Mouse (Mus musculus) MEL (cell line): Measurements from ENCODE around the gene Erg. TPM values are rescaled to one million over a fixed set of nuclear protein-coding genes. Genes with fewer than 3 reads are reported as not detected.

Source experiments
- DNase-seq: peaks from one replicate; pipeline ENCODE4 v3.0.0; 2011; ENCODE audit warnings: low read depth, low spot score
- H3K27ac ChIP-seq: 2 replicates; pipeline ENCODE4 v1.5.1; 2012; ENCODE audit warnings: low read depth, mild to moderate bottlenecking, control low read depth, low read length, moderate library complexity; ENCODE audit not compliant: control insufficient read depth
- H3K27me3 ChIP-seq, 2 experiments: fragments of 150-350 bp in 1 of 2; sonication (generic) in 1 of 2; 2 replicates each; pipeline ENCODE4 v1.6.1; 2012; ENCODE audit warnings: low read length in 2 of 2, mild to moderate bottlenecking in 2 of 2, improper control_type of control experiment in 1 of 2, moderate library complexity in 1 of 2; ENCODE audit not compliant: insufficient read depth in 2 of 2, control insufficient read depth in 1 of 2
- H3K36me3 ChIP-seq, 2 experiments: 2 replicates each; pipeline ENCODE4 v1.6.1; 2012 to 2014; ENCODE audit warnings: low read length in 2 of 2, improper control_type of control experiment in 1 of 2, inconsistent platforms in 1 of 2, mild to moderate bottlenecking in 1 of 2; ENCODE audit not compliant: insufficient read depth in 2 of 2, control insufficient read depth in 1 of 2
- H3K4me1 ChIP-seq, 2 experiments: fragments of 150-350 bp in 1 of 2; sonication (generic) in 1 of 2; 2 replicates each; pipeline ENCODE4 v1.6.1; 2012; ENCODE audit warnings: low read length in 2 of 2, improper control_type of control experiment in 1 of 2, mild to moderate bottlenecking in 1 of 2; ENCODE audit not compliant: insufficient read depth in 2 of 2, control insufficient read depth in 1 of 2
- H3K4me3 ChIP-seq, 2 experiments: fragments of 150-350 bp in 1 of 2; sonication (generic) in 1 of 2; 2 replicates each; pipeline ENCODE4 v1.5.1; 2012; ENCODE audit warnings: low read depth in 2 of 2, low read length in 2 of 2, mild to moderate bottlenecking in 2 of 2, moderate library complexity in 2 of 2, control low read depth in 1 of 2, improper control_type of control experiment in 1 of 2; ENCODE audit not compliant: control insufficient read depth in 1 of 2, insufficient read depth in 1 of 2
- H3K79me2 ChIP-seq: 2 replicates; pipeline ENCODE4 v1.6.1; 2012; ENCODE audit warnings: mild to moderate bottlenecking, low read length, moderate library complexity; ENCODE audit not compliant: control insufficient read depth, poor library complexity, insufficient read depth
- H3K9ac ChIP-seq: 2 replicates; pipeline ENCODE4 v1.6.1; 2012; ENCODE audit warnings: low read depth, mild to moderate bottlenecking, control low read depth, low read length, moderate library complexity; ENCODE audit not compliant: control insufficient read depth, poor library complexity, severe bottlenecking
- H3K9me3 ChIP-seq: fragments of 150-350 bp; sonication (generic); replicated peaks from 2 replicates; pipeline ENCODE4 v1.6.1; 2012; ENCODE audit warnings: mild to moderate bottlenecking, low read length, improper control_type of control experiment, moderate library complexity; ENCODE audit not compliant: insufficient read depth
- CTCF ChIP-seq, 3 experiments: IDR thresholded peaks in 2 of 3; conservative IDR thresholded peaks in 1 of 3; 2 replicates each; pipeline ENCODE4 v1.5.1; 2011 to 2012; ENCODE audit warnings: low read length in 3 of 3, low read depth in 2 of 3, mild to moderate bottlenecking in 2 of 3, improper control_type of control experiment in 1 of 3, inconsistent platforms in 1 of 3, mixed read lengths in 1 of 3, moderate library complexity in 1 of 3; ENCODE audit not compliant: control insufficient read depth in 1 of 3, insufficient read depth in 1 of 3, poor library complexity in 1 of 3, severe bottlenecking in 1 of 3
- E2F4 ChIP-seq: IDR thresholded peaks from 2 replicates; pipeline ENCODE4 v1.6.1; 2011; ENCODE audit warnings: low read depth, low read length, improper control_type of control experiment, borderline replicate concordance
- EP300 ChIP-seq, 2 experiments: IDR thresholded peaks; 2 replicates each; pipeline ENCODE4 v1.6.1; 2011; ENCODE audit warnings: improper control_type of control experiment in 2 of 2, low read length in 2 of 2, low read depth in 1 of 2, mild to moderate bottlenecking in 1 of 2
- MAX ChIP-seq: IDR thresholded peaks from 2 replicates; pipeline ENCODE4 v1.6.1; 2011; ENCODE audit warnings: low read length, improper control_type of control experiment
- MYC ChIP-seq: IDR thresholded peaks from 2 replicates; pipeline ENCODE4 v1.6.1; 2011; ENCODE audit warnings: low read depth, mild to moderate bottlenecking, low read length, improper control_type of control experiment, moderate library complexity
- NELFE ChIP-seq: IDR thresholded peaks from 2 replicates; pipeline ENCODE4 v1.6.1; 2011; ENCODE audit warnings: low read depth, low read length, improper control_type of control experiment
- NRF1 ChIP-seq: IDR thresholded peaks from 2 replicates; pipeline ENCODE4 v1.6.1; 2014; ENCODE audit warnings: low read depth, mild to moderate bottlenecking, inconsistent platforms, low read length, improper control_type of control experiment, moderate library complexity; ENCODE audit not compliant: poor library complexity, insufficient read depth, severe bottlenecking
- POLR2AphosphoS5 ChIP-seq: IDR thresholded peaks from 2 replicates; pipeline ENCODE4 v1.6.1; 2012; ENCODE audit warnings: low read depth, borderline replicate concordance, mild to moderate bottlenecking, inconsistent platforms, low read length, moderate library complexity, mixed read lengths
- RAD21 ChIP-seq: IDR thresholded peaks from 2 replicates; pipeline ENCODE4 v1.6.1; 2011; ENCODE audit warnings: mild to moderate bottlenecking, low read depth, low read length, improper control_type of control experiment
- RCOR1 ChIP-seq: IDR thresholded peaks from 2 replicates; pipeline ENCODE4 v1.6.1; 2012; ENCODE audit warnings: low read depth, mild to moderate bottlenecking, inconsistent platforms, low read length, improper control_type of control experiment
- TAL1 ChIP-seq: IDR thresholded peaks from 2 replicates; pipeline ENCODE4 v1.6.1; 2012; ENCODE audit warnings: mild to moderate bottlenecking, inconsistent platforms, low read length, moderate library complexity, mixed read lengths
- TBP ChIP-seq: IDR thresholded peaks from 2 replicates; pipeline ENCODE4 v1.8.0; 2011; ENCODE audit warnings: low read depth, low read length, improper control_type of control experiment
- TCF12 ChIP-seq: IDR thresholded peaks from 2 replicates; pipeline ENCODE4 v1.6.1; 2014; ENCODE audit warnings: low read depth, mild to moderate bottlenecking, inconsistent platforms, low read length, improper control_type of control experiment, moderate library complexity
- UBTF ChIP-seq: IDR thresholded peaks from 2 replicates; pipeline ENCODE4 v1.6.1; 2012; ENCODE audit warnings: low read depth, mild to moderate bottlenecking, inconsistent platforms, low read length, improper control_type of control experiment, moderate library complexity, borderline replicate concordance; ENCODE audit not compliant: insufficient read depth
- ZC3H11A ChIP-seq: IDR thresholded peaks from 2 replicates; pipeline ENCODE4 v1.6.1; 2012; ENCODE audit warnings: low read depth, mild to moderate bottlenecking, inconsistent platforms, low read length, improper control_type of control experiment
- ZKSCAN1 ChIP-seq: IDR thresholded peaks from 2 replicates; pipeline ENCODE4 v1.6.1; 2012; ENCODE audit warnings: low read depth, mild to moderate bottlenecking, inconsistent platforms, low read length, improper control_type of control experiment, moderate library complexity
- ZMIZ1 ChIP-seq: IDR thresholded peaks from 2 replicates; pipeline ENCODE4 v1.6.1; 2012; ENCODE audit warnings: low read depth, mild to moderate bottlenecking, inconsistent platforms, low read length, improper control_type of control experiment, moderate library complexity
- ZNF384 ChIP-seq: IDR thresholded peaks from 2 replicates; pipeline ENCODE4 v1.6.1; 2012; ENCODE audit warnings: low read depth, mild to moderate bottlenecking, inconsistent platforms, low read length, improper control_type of control experiment
- polyA plus RNA-seq, 2 experiments: library from polyadenylated mRNA; stranded (reverse) in 1 of 2; unstranded in 1 of 2; fragments of >175 nt in 1 of 2; fragments of >200 nt in 1 of 2; gene quantifications; 2 replicates each; pipeline versions ENCODE4 v1.2.1 to v1.2.4; 2012; ENCODE audit warnings: low replicate concordance in 2 of 2, low read depth in 1 of 2; ENCODE audit not compliant: insufficient read length in 2 of 2, insufficient read depth in 1 of 2, missing spikeins in 1 of 2
- total RNA-seq: library from RNA; depleted of rRNA; stranded (reverse); fragments of 300-350 nt; gene quantifications from 2 replicates; pipeline ENCODE4 v1.2.3, GENCODE M21; 2012

Erg gene
- total and polyA plus RNA-seq, 3 experiments: 0.11 to 0.27 TPM; not detected in 1

- peaks cover 0 to 7% of the 10 kb centered on the region in 2 experiments; a peak in 3 of 4 replicates for H3K27me3 ChIP-seq
- no peaks in the 10 kb centered on the region for H3K36me3 ChIP-seq
- H3K27ac ChIP-seq: no peak overlapping the region
- TF ChIP-seq RCOR1 (no peak), RAD21 (no peak)
- no peaks in the 10 kb centered on the region for H3K79me2 ChIP-seq
- no peaks in the 10 kb centered on the region for H3K4me1 ChIP-seq
- DNase-seq: no peak
- H3K9me3 ChIP-seq: no peaks in the 10 kb centered on the region
- no peak overlapping the region for H3K4me3 ChIP-seq
- no peak overlapping the region for H3K9ac ChIP-seq
Measured at GRCm38 (mm10) chr16:95372960-95373359, 213.4 kb downstream of the Erg start.

GRCm38 (mm10) chr16:95371713-95372112, 214.7 kb downstream of the Erg start:
- no peak for DNase-seq
- H3K27me3 ChIP-seq: peaks cover 2 to 7% of the 10 kb centered on the region in 2 experiments
- no peak overlapping the region for H3K4me3 ChIP-seq
- no peaks in the 10 kb centered on the region for H3K36me3 ChIP-seq
- H3K79me2 ChIP-seq: no peaks in the 10 kb centered on the region
- H3K4me1 ChIP-seq: no peaks in the 10 kb centered on the region
- no peak overlapping the region for H3K27ac ChIP-seq
- no peak overlapping the region for H3K9ac ChIP-seq
- no peak for TF ChIP-seq RCOR1
- TF ChIP-seq NRF1: no peak
- TF ChIP-seq TAL1: no peak
- no peak for TF ChIP-seq ZKSCAN1
- no peak for TF ChIP-seq MAX
- TF ChIP-seq ZNF384: no peak
- no peak for TF ChIP-seq NELFE
- no peak for TF ChIP-seq CTCF (IDR thresholded peaks at IDR 0.05 in 2 of 3, conservative IDR thresholded peaks at IDR 0.05 in 1 of 3; ENCODE audit: control insufficient read depth in 1 of 3, insufficient read depth in 1 of 3, low read depth in 2 of 3, low read length in 3 of 3, poor library complexity in 1 of 3, severe bottlenecking in 1 of 3)
- TF ChIP-seq TBP: no peak
- no peak for TF ChIP-seq ZC3H11A
- no peak for TF ChIP-seq UBTF
- TF ChIP-seq RAD21: no peak
- no peak for TF ChIP-seq EP300 (IDR thresholded peaks at IDR 0.05; ENCODE audit: low read depth in 1 of 2, low read length in 2 of 2)
- no peak for TF ChIP-seq TCF12
- TF ChIP-seq MYC: no peak
- TF ChIP-seq POLR2AphosphoS5: no peak
- TF ChIP-seq E2F4: no peak
- no peak for TF ChIP-seq ZMIZ1
- no peaks in the 10 kb centered on the region for H3K9me3 ChIP-seq
